Mouse (Mus musculus) right cerebral cortex, adult 18-20 months (tissue): ENCODE data around the gene Efnb3.
"Not testable (repeated sequence)": the region's sequence is repeated elsewhere in the genome, so short reads cannot be mapped to it uniquely, and the experiment has no call there.

Experiments used
- DNase-seq: peaks from one replicate; pipeline ENCODE4 v3.0.0; 2022; ENCODE audit warnings: mixed read lengths

Efnb3 gene

DNA sequence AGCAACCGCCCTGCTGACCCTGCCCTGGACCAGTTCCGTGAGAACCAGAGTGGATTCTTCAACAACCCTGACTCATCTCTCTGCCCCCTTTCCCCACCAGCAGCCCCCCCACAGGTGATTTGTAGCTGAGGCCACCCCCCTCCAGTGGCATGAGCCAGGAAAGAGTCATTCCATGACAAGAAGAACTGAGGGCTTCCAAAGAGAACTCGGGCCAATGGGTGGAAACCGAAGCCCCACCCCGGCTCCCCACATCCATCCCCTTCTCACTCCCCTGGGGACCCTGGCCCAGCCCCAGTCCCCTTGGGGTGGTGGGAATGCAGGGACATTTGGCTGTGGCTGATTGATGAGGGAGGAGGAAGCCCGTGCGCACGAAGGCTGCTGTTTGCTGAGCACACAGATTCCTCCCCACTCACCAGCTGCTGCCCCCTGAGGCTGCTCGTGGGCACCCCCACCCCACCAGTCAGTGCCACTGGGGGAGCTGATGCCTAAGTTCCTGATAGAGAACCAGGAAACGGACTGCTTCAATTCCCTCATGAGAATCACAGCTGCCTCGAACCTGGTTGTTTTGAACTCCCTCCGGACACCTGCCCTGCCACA lies 10.8 kb downstream of the Efnb3 start, which contains the start of gene Dnah2:
Dnah2 (minus strand) TSS at position 51 of the 597 bp plus-strand sequence.
- DNase-seq, result no peak

DNA sequence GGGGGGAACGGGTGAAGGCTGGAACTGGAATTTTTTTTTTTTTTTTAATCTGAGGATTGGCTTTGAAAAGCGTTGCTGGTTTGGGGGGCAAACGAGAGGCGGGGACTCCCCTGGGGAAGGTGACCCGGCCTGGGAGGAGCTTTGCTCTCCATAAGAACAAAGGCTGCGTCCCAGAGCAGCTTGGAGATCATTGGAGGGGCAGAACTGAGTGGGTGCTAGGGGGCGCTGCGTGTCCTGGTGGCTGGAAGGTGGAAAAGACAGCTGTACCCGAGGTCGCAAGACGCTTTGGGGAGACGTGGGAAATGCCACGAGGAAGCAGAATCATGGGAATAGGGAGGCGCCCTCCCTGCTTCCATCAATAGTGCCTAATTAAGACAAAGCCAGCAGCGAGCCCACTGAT lies 12.9 kb downstream of the Efnb3 start:
- no peak for DNase-seq

GRCm38 (mm10) chr11:69546423-69547053 lies 13.5 kb downstream of the Efnb3 start:
- peak; percentile 86 for DNase-seq

- no peak for DNase-seq
These were observed 14.0 kb downstream of the Efnb3 start for GRCm38 (mm10) chr11:69545957-69546356.

DNA sequence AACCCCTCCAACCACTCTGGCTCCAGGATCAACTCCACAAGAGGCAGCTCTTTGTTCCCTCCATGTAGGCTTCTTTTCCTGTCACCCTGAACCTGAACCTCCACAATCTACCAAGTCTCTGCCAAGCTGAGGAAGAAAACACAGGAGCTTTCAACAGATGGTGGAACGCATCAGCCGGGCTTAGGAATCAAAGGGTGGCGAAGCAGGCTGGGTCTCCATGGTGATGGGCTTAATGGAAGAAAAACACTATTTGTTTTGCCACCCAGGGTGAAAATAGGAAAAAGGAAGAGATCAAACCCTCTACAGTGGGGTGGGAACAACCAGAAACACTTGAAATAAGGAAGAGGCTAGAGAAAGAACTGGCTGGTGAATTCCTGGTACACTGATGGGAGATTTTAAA lies 16.4 kb downstream of the Efnb3 start:
- no peak for DNase-seq

- not testable (repeated sequence) for DNase-seq
These were observed 18.3 kb downstream of the Efnb3 start for GRCm38 (mm10) chr11:69541741-69542140.

- no peak for DNase-seq
These were observed 19.3 kb downstream of the Efnb3 start for GRCm38 (mm10) chr11:69540700-69541099.

GRCm38 (mm10) chr11:69534990-69535389 lies 25.0 kb downstream of the Efnb3 start:
- DNase-seq, result no peak

DNA sequence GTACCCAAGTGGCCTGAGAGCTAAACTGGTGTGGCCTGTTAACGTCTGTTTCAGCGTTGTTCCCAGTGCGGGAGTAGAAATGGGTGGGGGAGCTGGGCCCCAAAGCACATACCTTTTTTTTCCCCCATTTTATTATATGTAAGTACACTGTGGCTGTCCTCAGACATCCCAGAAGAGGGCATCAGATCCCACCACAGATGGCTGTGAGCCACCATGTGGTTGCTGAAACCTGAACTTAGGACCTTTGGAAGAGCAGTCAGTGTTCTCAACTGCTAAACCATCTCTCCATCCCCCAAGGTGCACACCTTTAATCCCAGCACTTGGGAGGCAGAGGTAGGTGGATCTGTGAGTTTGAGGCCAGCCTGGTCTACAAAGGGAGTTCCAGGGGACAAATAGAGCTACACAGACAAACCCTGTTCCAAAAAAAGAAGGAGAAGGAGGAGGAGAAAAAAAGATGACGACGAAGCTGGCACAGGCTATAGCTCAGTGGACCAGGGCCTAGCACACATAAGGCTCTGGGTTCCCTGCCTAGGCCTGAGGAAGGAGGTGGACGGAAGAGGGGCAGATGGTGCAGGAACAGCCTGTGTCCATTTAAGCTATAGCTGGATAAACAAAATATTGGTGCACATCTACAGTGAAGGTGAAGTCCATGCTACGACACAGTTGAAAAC lies 27.4 kb downstream of the Efnb3 start:
- no peak for DNase-seq

DNA sequence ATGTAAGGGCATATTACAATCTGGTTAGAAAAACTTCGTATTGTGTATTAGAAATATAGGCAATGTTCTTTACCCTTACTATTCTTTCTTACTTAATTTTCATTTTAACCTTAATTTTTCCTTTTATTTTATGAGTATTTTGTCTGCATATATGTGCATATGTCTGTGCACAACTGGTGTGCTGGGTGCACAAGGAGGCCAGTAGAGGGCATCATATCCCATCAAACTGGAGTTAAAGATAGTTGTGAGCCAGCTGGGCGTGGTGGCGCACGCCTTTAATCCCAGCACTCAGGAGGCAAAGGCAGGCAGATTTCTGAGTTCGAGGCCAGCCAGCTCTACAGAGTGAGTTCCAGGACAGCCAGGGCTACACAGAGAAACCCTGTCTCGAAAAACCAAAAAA lies 29.2 kb downstream of the Efnb3 start:
- not testable (repeated sequence) for DNase-seq

DNA sequence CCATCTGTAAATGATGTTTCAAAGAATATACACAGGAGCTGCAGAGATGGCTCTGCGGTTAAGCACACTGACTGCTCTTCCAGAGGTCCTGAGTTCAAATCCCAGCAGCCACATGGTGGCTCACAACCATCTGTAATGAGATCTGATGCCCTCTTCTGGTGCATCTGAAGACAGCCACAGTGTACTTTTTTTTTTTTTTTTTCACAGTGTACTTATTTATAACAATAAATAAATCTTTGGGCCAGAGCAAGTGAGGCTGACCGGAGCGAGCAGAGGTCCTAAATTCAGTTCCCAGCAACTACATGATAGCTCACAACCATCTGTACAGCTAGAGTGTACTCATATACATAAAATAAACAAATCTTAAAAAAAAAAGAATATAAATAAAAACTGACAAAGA lies 29.7 kb downstream of the Efnb3 start:
- not testable (repeated sequence) for DNase-seq

- DNase-seq, result no peak
These were observed 32.0 kb downstream of the Efnb3 start for GRCm38 (mm10) chr11:69528031-69528390.

- DNase-seq, result no peak
These were observed 32.6 kb downstream of the Efnb3 start for GRCm38 (mm10) chr11:69527098-69528030.

DNA sequence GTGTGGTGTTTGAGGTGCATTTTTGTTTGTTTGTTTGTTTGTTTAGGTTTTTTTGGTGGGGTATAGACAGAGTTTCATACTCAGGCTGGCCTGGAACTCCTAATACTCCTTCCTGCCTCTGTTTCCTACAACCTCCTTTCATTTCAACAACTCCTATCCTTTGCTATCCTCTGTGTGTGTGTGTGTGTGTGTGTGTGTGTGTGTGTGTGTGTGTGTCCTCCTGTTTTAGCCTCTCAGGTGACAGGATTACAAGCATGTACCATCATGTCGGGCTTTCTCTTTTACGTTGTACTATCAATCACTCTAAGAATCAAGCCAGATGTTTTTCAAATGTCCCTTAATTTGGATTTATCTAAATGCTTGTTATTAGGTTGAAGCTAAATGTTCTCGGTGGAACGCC lies 33.4 kb downstream of the Efnb3 start:
- DNase-seq, result no peak

GRCm38 (mm10) chr11:69525661-69526060 lies 34.3 kb downstream of the Efnb3 start:
- DNase-seq, result no peak

GRCm38 (mm10) chr11:69523651-69524050 lies 36.4 kb downstream of the Efnb3 start:
- DNase-seq, result no peak

DNA sequence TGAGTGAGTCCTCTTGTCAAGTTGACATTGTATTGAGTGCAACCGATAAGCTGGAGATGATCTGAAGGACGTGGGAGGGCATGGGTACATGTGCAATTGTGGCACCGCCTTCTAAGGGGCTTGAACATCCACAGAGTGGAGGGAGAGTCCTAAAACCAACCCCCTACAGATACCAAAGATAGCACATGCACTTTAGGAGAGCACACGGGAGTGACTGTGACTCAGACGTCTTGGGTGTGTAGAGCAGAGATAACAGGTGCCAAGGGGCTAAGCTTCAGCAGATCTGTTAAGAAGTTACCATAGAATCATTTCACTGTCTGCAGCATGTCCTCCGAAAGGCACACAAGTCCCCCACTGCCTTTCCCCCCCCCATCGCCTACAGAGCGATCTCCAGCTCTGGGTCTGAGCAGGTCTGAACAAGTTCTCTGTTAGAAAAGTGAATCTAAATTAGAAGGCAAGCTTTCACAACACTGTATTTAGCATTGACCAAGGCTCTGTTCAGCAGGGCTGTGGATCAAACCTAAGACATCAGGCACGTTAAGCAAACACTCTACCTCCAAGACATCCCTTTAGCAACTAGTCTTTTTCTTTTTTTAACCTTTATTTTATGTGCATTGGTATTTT lies 38.4 kb downstream of the Efnb3 start:
- DNase-seq, result no peak

DNA sequence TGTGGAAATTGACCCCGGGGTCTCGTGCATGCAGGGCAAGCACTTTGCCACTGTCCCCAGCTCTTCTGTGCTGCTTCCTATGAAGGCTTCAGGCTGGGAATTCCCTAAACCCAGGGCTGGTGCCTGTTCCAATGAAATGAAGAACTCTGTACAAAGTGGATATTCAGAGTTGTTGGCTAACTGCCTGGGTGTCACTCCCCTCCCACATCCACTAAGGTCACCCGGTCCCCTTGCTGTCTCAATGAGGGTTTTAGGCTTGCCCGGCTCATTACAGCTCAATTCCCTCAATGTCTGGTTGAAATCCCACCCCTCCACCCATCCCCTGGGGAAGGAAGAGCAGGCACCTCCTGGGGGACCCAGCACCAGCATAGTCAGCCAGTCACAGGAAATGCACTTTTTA lies 40.0 kb downstream of the Efnb3 start:
- DNase-seq, result no peak

DNA sequence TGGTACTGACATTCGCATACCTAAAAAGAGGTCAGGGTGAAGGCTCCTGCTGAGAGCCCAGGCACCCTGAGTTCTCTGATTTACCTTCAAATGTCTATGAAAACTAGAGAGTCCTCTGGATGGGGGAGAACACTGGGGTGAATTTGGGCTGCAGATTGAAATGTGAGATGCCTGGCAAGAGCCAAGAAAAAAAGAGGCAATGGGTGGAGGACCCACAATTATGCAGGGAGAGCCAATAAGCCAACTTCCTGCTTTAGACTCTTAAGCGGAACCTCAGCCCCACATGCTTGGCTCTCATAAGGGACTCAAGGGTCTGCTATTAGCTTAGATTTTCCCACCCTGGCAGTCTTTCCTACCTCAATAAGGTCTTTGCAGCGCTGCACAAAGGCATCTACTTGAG lies 43.3 kb downstream of the Efnb3 start:
- no peak for DNase-seq

- DNase-seq, result no peak
These were observed 43.8 kb downstream of the Efnb3 start for GRCm38 (mm10) chr11:69516151-69516640.

GRCm38 (mm10) chr11:69513840-69514239 lies 46.2 kb downstream of the Efnb3 start:
- DNase-seq, result peak; percentile 63

- no peak for DNase-seq
These were observed 49.1 kb downstream of the Efnb3 start for GRCm38 (mm10) chr11:69510796-69511496.
